Mouse (Mus musculus): ENCODE measurements around the gene Spg20. TPM values are rescaled to one million over a fixed set of nuclear protein-coding genes. Genes with fewer than 3 reads are reported as not detected.

Gene Spg20
- total RNA-seq, 2 experiments from 2014 or later, result 24.8 to 28.6 TPM

GRCm38 (mm10) chr3:55097186-55097585 is 14.7 kb upstream of the Spg20 start:
- peak; percentile 32 for DNase-seq

- DNase-seq, result no peak
Observed at GRCm38 (mm10) chr3:55098014-55098413, 13.9 kb upstream of the Spg20 start.

- DNase-seq, result no peak
Observed at GRCm38 (mm10) chr3:55098990-55099389, 12.9 kb upstream of the Spg20 start.

GRCm38 (mm10) chr3:55101092-55101491 is 10.8 kb upstream of the Spg20 start:
- DNase-seq, result no peak

GRCm38 (mm10) chr3:55105372-55106023 is 6.4 kb upstream of the Spg20 start:
- DNase-seq, result no peak

GRCm38 (mm10) chr3:55106051-55106450 is 5.9 kb upstream of the Spg20 start:
- DNase-seq, result no peak

GRCm38 (mm10) chr3:55109097-55109496 is 2.8 kb upstream of the Spg20 start:
- no peak for DNase-seq

- peak; percentile 18 for DNase-seq
Observed at GRCm38 (mm10) chr3:55112710-55113415, 955 bp downstream of the Spg20 start.

- DNase-seq, result peak; percentile 56
Observed at GRCm38 (mm10) chr3:55114313-55115065, 2.6 kb downstream of the Spg20 start.

GRCm38 (mm10) chr3:55115071-55115470 is 3.2 kb downstream of the Spg20 start:
- no peak for DNase-seq

GRCm38 (mm10) chr3:55115989-55116388 is 4.1 kb downstream of the Spg20 start:
- DNase-seq, result no peak

- DNase-seq, result peak; percentile 66
Observed at GRCm38 (mm10) chr3:55119275-55119898, 7.5 kb downstream of the Spg20 start.

GRCm38 (mm10) chr3:55122336-55122870 is 10.5 kb downstream of the Spg20 start:
- no peak for DNase-seq

GRCm38 (mm10) chr3:55123064-55123463 is 11.2 kb downstream of the Spg20 start:
- DNase-seq, result no peak

- no peak for DNase-seq
Observed at GRCm38 (mm10) chr3:55129181-55129692, 17.3 kb downstream of the Spg20 start.

- no peak for DNase-seq
Observed at GRCm38 (mm10) chr3:55131576-55132233, 19.8 kb downstream of the Spg20 start.

- DNase-seq, result no peak
Observed at GRCm38 (mm10) chr3:55137039-55137438, 25.1 kb downstream of the Spg20 start, which contains the start of gene Ccdc169. Gene Ccdc169, plus strand, starts transcription at chr3:55137339.

GRCm38 (mm10) chr3:55139837-55140236 is 27.9 kb downstream of the Spg20 start:
- no peak for DNase-seq

GRCm38 (mm10) chr3:55141401-55141800 is 29.5 kb downstream of the Spg20 start:
- DNase-seq, result no peak

- no peak for DNase-seq
Observed at GRCm38 (mm10) chr3:55144916-55145315, 33.0 kb downstream of the Spg20 start.

GRCm38 (mm10) chr3:55146441-55146840 is 34.5 kb downstream of the Spg20 start:
- no peak for DNase-seq

Measured in gastrocnemius, postnatal 25 days (tissue).